Mouse (Mus musculus) spleen, postnatal 36 days (tissue): Measurements from ENCODE around the gene Ddb1.
A peak's percentile ranks its signal among the peaks of the same experiment; 100 is the strongest.

Source experiments
- DNase-seq, 2 experiments: peaks; one replicate each; pipeline ENCODE4 v3.0.0; 2022; ENCODE audit warnings: low spot score in 2 of 2, mixed read lengths in 1 of 2

Ddb1 gene

GRCm38 (mm10) chr19:10591659-10592377 is 13.3 kb upstream of the Ddb1 start:
- no peak for DNase-seq

GRCm38 (mm10) chr19:10598188-10598587 is 6.9 kb upstream of the Ddb1 start:
- peak in 1 of 2 experiments; percentile 38 for DNase-seq

GRCm38 (mm10) chr19:10599648-10600047 is 5.5 kb upstream of the Ddb1 start:
- no peak for DNase-seq

- DNase-seq: no peak
Observed at GRCm38 (mm10) chr19:10602247-10602769, 2.8 kb upstream of the Ddb1 start.

- peak; percentile 85 to 87 for DNase-seq
Observed at GRCm38 (mm10) chr19:10602787-10603186, 2.3 kb upstream of the Ddb1 start.

GRCm38 (mm10) chr19:10603660-10604523 is 1.2 kb upstream of the Ddb1 start:
- DNase-seq: no peak

GRCm38 (mm10) chr19:10604534-10604933 is 593 bp upstream of the Ddb1 start:
- DNase-seq: no peak

GRCm38 (mm10) chr19:10605901-10606622 is 935 bp downstream of the Ddb1 start:
- no peak for DNase-seq

- DNase-seq: no peak
Observed at GRCm38 (mm10) chr19:10608573-10609240, 3.6 kb downstream of the Ddb1 start.

GRCm38 (mm10) chr19:10634106-10634871 is 29.2 kb downstream of the Ddb1 start, which contains the start of gene Vwce:
TSS of gene Vwce (plus strand) at chr19:10634213.
- DNase-seq: peak; percentile 24 to 41

GRCm38 (mm10) chr19:10634872-10635318 is 29.8 kb downstream of the Ddb1 start:
- DNase-seq: peak; percentile 22 to 35

GRCm38 (mm10) chr19:10637840-10638239 is 32.7 kb downstream of the Ddb1 start:
- no peak for DNase-seq

GRCm38 (mm10) chr19:10640080-10640479 is 35.0 kb downstream of the Ddb1 start:
- no peak for DNase-seq

GRCm38 (mm10) chr19:10640589-10641378 is 35.7 kb downstream of the Ddb1 start:
- no peak for DNase-seq

- no peak for DNase-seq
Observed at GRCm38 (mm10) chr19:10645616-10646015, 40.5 kb downstream of the Ddb1 start.

- DNase-seq: peak in 1 of 2 experiments; percentile 18
Observed at GRCm38 (mm10) chr19:10648156-10648555, 43.0 kb downstream of the Ddb1 start.

GRCm38 (mm10) chr19:10656058-10656457 is 50.9 kb downstream of the Ddb1 start:
- DNase-seq: no peak

- no peak for DNase-seq
Observed at GRCm38 (mm10) chr19:10657742-10658141, 52.6 kb downstream of the Ddb1 start.

- no peak for DNase-seq
Observed at GRCm38 (mm10) chr19:10658406-10658805, 53.3 kb downstream of the Ddb1 start.

GRCm38 (mm10) chr19:10661373-10661772 is 56.2 kb downstream of the Ddb1 start:
- DNase-seq: peak; percentile 41 to 69
